Mouse (Mus musculus) MEL (cell line): ENCODE results near the gene Hps5. TPM values are rescaled to one million over a fixed set of nuclear protein-coding genes. Genes with fewer than 3 reads are reported as not detected.

ENCODE experiments used
- DNase-seq: peaks from one replicate; pipeline ENCODE4 v3.0.0; 2011; ENCODE audit warnings: low read depth, low spot score
- H3K27ac ChIP-seq: 2 replicates; pipeline ENCODE4 v1.5.1; 2012; ENCODE audit warnings: low read depth, mild to moderate bottlenecking, control low read depth, low read length, moderate library complexity; ENCODE audit not compliant: control insufficient read depth
- H3K27me3 ChIP-seq, 2 experiments: fragments of 150-350 bp in 1 of 2; sonication (generic) in 1 of 2; 2 replicates each; pipeline ENCODE4 v1.6.1; 2012; ENCODE audit warnings: low read length in 2 of 2, mild to moderate bottlenecking in 2 of 2, improper control_type of control experiment in 1 of 2, moderate library complexity in 1 of 2; ENCODE audit not compliant: insufficient read depth in 2 of 2, control insufficient read depth in 1 of 2
- H3K36me3 ChIP-seq, 2 experiments: 2 replicates each; pipeline ENCODE4 v1.6.1; 2012 to 2014; ENCODE audit warnings: low read length in 2 of 2, improper control_type of control experiment in 1 of 2, inconsistent platforms in 1 of 2, mild to moderate bottlenecking in 1 of 2; ENCODE audit not compliant: insufficient read depth in 2 of 2, control insufficient read depth in 1 of 2
- H3K4me1 ChIP-seq, 2 experiments: fragments of 150-350 bp in 1 of 2; sonication (generic) in 1 of 2; 2 replicates each; pipeline ENCODE4 v1.6.1; 2012; ENCODE audit warnings: low read length in 2 of 2, improper control_type of control experiment in 1 of 2, mild to moderate bottlenecking in 1 of 2; ENCODE audit not compliant: insufficient read depth in 2 of 2, control insufficient read depth in 1 of 2
- H3K4me3 ChIP-seq, 2 experiments: fragments of 150-350 bp in 1 of 2; sonication (generic) in 1 of 2; 2 replicates each; pipeline ENCODE4 v1.5.1; 2012; ENCODE audit warnings: low read depth in 2 of 2, low read length in 2 of 2, mild to moderate bottlenecking in 2 of 2, moderate library complexity in 2 of 2, control low read depth in 1 of 2, improper control_type of control experiment in 1 of 2; ENCODE audit not compliant: control insufficient read depth in 1 of 2, insufficient read depth in 1 of 2
- H3K79me2 ChIP-seq: 2 replicates; pipeline ENCODE4 v1.6.1; 2012; ENCODE audit warnings: mild to moderate bottlenecking, low read length, moderate library complexity; ENCODE audit not compliant: control insufficient read depth, poor library complexity, insufficient read depth
- H3K9ac ChIP-seq: 2 replicates; pipeline ENCODE4 v1.6.1; 2012; ENCODE audit warnings: low read depth, mild to moderate bottlenecking, control low read depth, low read length, moderate library complexity; ENCODE audit not compliant: control insufficient read depth, poor library complexity, severe bottlenecking
- H3K9me3 ChIP-seq: fragments of 150-350 bp; sonication (generic); replicated peaks from 2 replicates; pipeline ENCODE4 v1.6.1; 2012; ENCODE audit warnings: mild to moderate bottlenecking, low read length, improper control_type of control experiment, moderate library complexity; ENCODE audit not compliant: insufficient read depth
- BHLHE40 ChIP-seq: IDR thresholded peaks from 2 replicates; pipeline ENCODE4 v1.6.1; 2012; ENCODE audit warnings: low read depth, mild to moderate bottlenecking, inconsistent platforms, low read length, improper control_type of control experiment, borderline replicate concordance
- CHD1 ChIP-seq: IDR thresholded peaks from 2 replicates; pipeline ENCODE4 v1.6.1; 2012; ENCODE audit warnings: low read depth, mild to moderate bottlenecking, inconsistent platforms, low read length, improper control_type of control experiment
- CHD2 ChIP-seq: IDR thresholded peaks from 2 replicates; pipeline ENCODE4 v1.6.1; 2011; ENCODE audit warnings: low read length, improper control_type of control experiment
- CTCF ChIP-seq, 3 experiments: IDR thresholded peaks in 2 of 3; conservative IDR thresholded peaks in 1 of 3; 2 replicates each; pipeline ENCODE4 v1.5.1; 2011 to 2012; ENCODE audit warnings: low read length in 3 of 3, low read depth in 2 of 3, mild to moderate bottlenecking in 2 of 3, improper control_type of control experiment in 1 of 3, inconsistent platforms in 1 of 3, mixed read lengths in 1 of 3, moderate library complexity in 1 of 3; ENCODE audit not compliant: control insufficient read depth in 1 of 3, insufficient read depth in 1 of 3, poor library complexity in 1 of 3, severe bottlenecking in 1 of 3
- ELF1 ChIP-seq: IDR thresholded peaks from 2 replicates; pipeline ENCODE4 v1.6.1; 2014; ENCODE audit warnings: low read depth, mild to moderate bottlenecking, inconsistent platforms, low read length, improper control_type of control experiment, moderate library complexity
- EP300 ChIP-seq, 2 experiments: IDR thresholded peaks; 2 replicates each; pipeline ENCODE4 v1.6.1; 2011; ENCODE audit warnings: improper control_type of control experiment in 2 of 2, low read length in 2 of 2, low read depth in 1 of 2, mild to moderate bottlenecking in 1 of 2
- ETS1 ChIP-seq: IDR thresholded peaks from 2 replicates; pipeline ENCODE4 v1.6.1; 2012; ENCODE audit warnings: low read depth, mild to moderate bottlenecking, inconsistent platforms, low read length, improper control_type of control experiment, moderate library complexity
- GATA1 ChIP-seq: IDR thresholded peaks from 2 replicates; pipeline ENCODE4 v1.6.1; 2011; ENCODE audit warnings: low read depth, low read length, improper control_type of control experiment
- JUND ChIP-seq: IDR thresholded peaks from 2 replicates; pipeline ENCODE4 v1.6.1; 2011; ENCODE audit warnings: low read depth, mild to moderate bottlenecking, improper control_type of control experiment, low read length
- MAX ChIP-seq: IDR thresholded peaks from 2 replicates; pipeline ENCODE4 v1.6.1; 2011; ENCODE audit warnings: low read length, improper control_type of control experiment
- MAZ ChIP-seq: IDR thresholded peaks from 2 replicates; pipeline ENCODE4 v1.6.1; 2012; ENCODE audit warnings: low read depth, mild to moderate bottlenecking, inconsistent platforms, low read length, improper control_type of control experiment
- MEF2A ChIP-seq: IDR thresholded peaks from 2 replicates; pipeline ENCODE4 v1.6.1; 2014; ENCODE audit warnings: low read depth, mild to moderate bottlenecking, inconsistent platforms, low read length, improper control_type of control experiment; ENCODE audit not compliant: poor library complexity, insufficient replicate concordance, severe bottlenecking; ENCODE audit errors: extremely low read depth
- MXI1 ChIP-seq: IDR thresholded peaks from 2 replicates; pipeline ENCODE4 v1.6.1; 2011; ENCODE audit warnings: mild to moderate bottlenecking, low read depth, low read length, improper control_type of control experiment
- MYB ChIP-seq: IDR thresholded peaks from 2 replicates; pipeline ENCODE4 v1.6.1; 2011; ENCODE audit warnings: mild to moderate bottlenecking, low read depth, low read length, improper control_type of control experiment
- MYC ChIP-seq: IDR thresholded peaks from 2 replicates; pipeline ENCODE4 v1.6.1; 2011; ENCODE audit warnings: low read depth, mild to moderate bottlenecking, low read length, improper control_type of control experiment, moderate library complexity
- NELFE ChIP-seq: IDR thresholded peaks from 2 replicates; pipeline ENCODE4 v1.6.1; 2011; ENCODE audit warnings: low read depth, low read length, improper control_type of control experiment
- NRF1 ChIP-seq: IDR thresholded peaks from 2 replicates; pipeline ENCODE4 v1.6.1; 2014; ENCODE audit warnings: low read depth, mild to moderate bottlenecking, inconsistent platforms, low read length, improper control_type of control experiment, moderate library complexity; ENCODE audit not compliant: poor library complexity, insufficient read depth, severe bottlenecking
- POLR2A ChIP-seq, 2 experiments: IDR thresholded peaks; 2 replicates each; pipeline ENCODE4 v1.6.1; 2011 to 2012; ENCODE audit warnings: low read length in 2 of 2, mild to moderate bottlenecking in 2 of 2, control low read depth in 1 of 2, improper control_type of control experiment in 1 of 2, low read depth in 1 of 2, moderate library complexity in 1 of 2; ENCODE audit not compliant: control insufficient read depth in 1 of 2, insufficient read depth in 1 of 2, poor library complexity in 1 of 2
- POLR2AphosphoS5 ChIP-seq: IDR thresholded peaks from 2 replicates; pipeline ENCODE4 v1.6.1; 2012; ENCODE audit warnings: low read depth, borderline replicate concordance, mild to moderate bottlenecking, inconsistent platforms, low read length, moderate library complexity, mixed read lengths
- RCOR1 ChIP-seq: IDR thresholded peaks from 2 replicates; pipeline ENCODE4 v1.6.1; 2012; ENCODE audit warnings: low read depth, mild to moderate bottlenecking, inconsistent platforms, low read length, improper control_type of control experiment
- SIN3A ChIP-seq: IDR thresholded peaks from 2 replicates; pipeline ENCODE4 v1.6.1; 2012; ENCODE audit warnings: low read length, improper control_type of control experiment, inconsistent platforms
- TAL1 ChIP-seq: IDR thresholded peaks from 2 replicates; pipeline ENCODE4 v1.6.1; 2012; ENCODE audit warnings: mild to moderate bottlenecking, inconsistent platforms, low read length, moderate library complexity, mixed read lengths
- TBP ChIP-seq: IDR thresholded peaks from 2 replicates; pipeline ENCODE4 v1.8.0; 2011; ENCODE audit warnings: low read depth, low read length, improper control_type of control experiment
- TCF12 ChIP-seq: IDR thresholded peaks from 2 replicates; pipeline ENCODE4 v1.6.1; 2014; ENCODE audit warnings: low read depth, mild to moderate bottlenecking, inconsistent platforms, low read length, improper control_type of control experiment, moderate library complexity
- UBTF ChIP-seq: IDR thresholded peaks from 2 replicates; pipeline ENCODE4 v1.6.1; 2012; ENCODE audit warnings: low read depth, mild to moderate bottlenecking, inconsistent platforms, low read length, improper control_type of control experiment, moderate library complexity, borderline replicate concordance; ENCODE audit not compliant: insufficient read depth
- USF1 ChIP-seq: IDR thresholded peaks from 2 replicates; pipeline ENCODE4 v1.6.1; 2014; ENCODE audit warnings: low read depth, mild to moderate bottlenecking, inconsistent platforms, low read length, improper control_type of control experiment, moderate library complexity
- ZC3H11A ChIP-seq: IDR thresholded peaks from 2 replicates; pipeline ENCODE4 v1.6.1; 2012; ENCODE audit warnings: low read depth, mild to moderate bottlenecking, inconsistent platforms, low read length, improper control_type of control experiment
- ZKSCAN1 ChIP-seq: IDR thresholded peaks from 2 replicates; pipeline ENCODE4 v1.6.1; 2012; ENCODE audit warnings: low read depth, mild to moderate bottlenecking, inconsistent platforms, low read length, improper control_type of control experiment, moderate library complexity
- ZNF384 ChIP-seq: IDR thresholded peaks from 2 replicates; pipeline ENCODE4 v1.6.1; 2012; ENCODE audit warnings: low read depth, mild to moderate bottlenecking, inconsistent platforms, low read length, improper control_type of control experiment
- polyA plus RNA-seq, 2 experiments: library from polyadenylated mRNA; stranded (reverse) in 1 of 2; unstranded in 1 of 2; fragments of >175 nt in 1 of 2; fragments of >200 nt in 1 of 2; gene quantifications; 2 replicates each; pipeline versions ENCODE4 v1.2.1 to v1.2.4; 2012; ENCODE audit warnings: low replicate concordance in 2 of 2, low read depth in 1 of 2; ENCODE audit not compliant: insufficient read length in 2 of 2, insufficient read depth in 1 of 2, missing spikeins in 1 of 2
- total RNA-seq: library from RNA; depleted of rRNA; stranded (reverse); fragments of 300-350 nt; gene quantifications from 2 replicates; pipeline ENCODE4 v1.2.3, GENCODE M21; 2012

Hps5 gene
- total and polyA plus RNA-seq, 3 experiments: 19.3 to 20.2 TPM; not detected in 1

DNA sequence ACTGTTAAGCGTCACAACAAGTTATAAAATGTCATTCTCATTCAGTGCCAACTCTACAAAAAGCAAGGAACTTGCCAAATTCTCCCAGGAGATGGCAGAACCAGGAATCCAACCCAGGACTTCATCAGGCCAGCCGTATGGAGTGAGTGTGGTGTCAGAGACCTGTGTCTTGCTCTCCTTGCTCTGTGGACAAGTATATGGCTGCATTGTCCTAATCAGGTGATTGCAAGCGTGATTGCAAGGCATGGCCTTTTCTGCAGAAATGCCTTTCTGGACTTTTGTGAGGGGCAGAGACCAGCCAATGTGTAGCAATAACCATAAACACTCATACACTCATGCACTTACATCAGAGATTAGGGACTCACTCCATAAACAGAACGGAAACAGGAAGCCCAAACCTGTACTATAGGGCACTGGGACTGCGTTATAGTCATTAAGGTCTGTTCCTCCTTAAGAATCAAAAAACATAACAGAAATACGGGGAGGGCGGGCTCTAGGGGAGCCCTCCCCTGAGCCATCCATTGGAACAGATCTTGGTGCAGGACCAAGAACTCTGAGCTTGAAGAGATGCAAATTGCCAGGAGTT, 37.9 kb upstream of the Hps5 start:
- Histone ChIP-seq H3K9me3 (no peaks in the 10 kb centered on the region), H3K79me2 (no peaks in the 10 kb centered on the region), H3K27ac (peak overlapping the region; percentile 65), H3K4me3 (no peak overlapping the region), H3K36me3 (peaks cover 0 to 20% of the 10 kb centered on the region in 2 experiments; a peak in 2 of 4 replicates)
- TF ChIP-seq JUND (0 out of 2 replicates have a peak, but pooled peaks have one; percentile 25), NELFE (no peak), ZKSCAN1 (no peak), CHD2 (no peak), POLR2AphosphoS5 (no peak), ELF1 (peak; percentile 61), USF1 (0 out of 2 replicates have a peak, but pooled peaks have one; percentile 1)
- TF ChIP-seq, all 39 proteins: peak for 3
- H3K9ac ChIP-seq: peak overlapping the region; percentile 23; the same call in 1 of the 2 replicates
- peak; percentile 69 for DNase-seq
- no peaks in the 10 kb centered on the region for H3K27me3 ChIP-seq
- H3K4me1 ChIP-seq: peaks cover 21 to 40% of the 10 kb centered on the region in 2 experiments

DNA sequence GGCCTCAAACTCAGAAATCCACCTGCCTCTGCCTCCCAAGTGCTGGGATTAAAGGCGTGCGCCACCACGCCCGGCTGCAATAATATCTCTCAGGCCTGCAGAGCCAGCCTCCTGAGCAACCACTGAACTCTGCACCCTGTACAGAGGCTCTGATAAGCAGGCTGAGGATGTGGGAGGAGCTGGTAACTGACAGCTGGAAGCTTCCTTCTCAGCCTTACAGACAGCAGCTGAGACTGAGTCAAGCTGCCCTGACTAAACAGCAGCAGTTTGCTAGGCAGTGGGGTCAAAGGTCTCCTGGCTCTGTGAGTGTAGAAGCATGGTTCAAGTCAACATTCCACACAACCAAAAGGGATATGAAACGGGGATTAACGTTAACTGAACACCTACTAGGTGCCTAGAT, 37.4 kb upstream of the Hps5 start:
- Histone ChIP-seq H3K4me3 (no peak overlapping the region), H3K9ac (peak overlapping the region; percentile 23; the same call in 1 of the 2 replicates), H3K4me1 (peaks cover 21 to 40% of the 10 kb centered on the region in 2 experiments), H3K79me2 (no peaks in the 10 kb centered on the region), H3K36me3 (peaks cover 0 to 20% of the 10 kb centered on the region in 2 experiments; a peak in 2 of 4 replicates), H3K27me3 (no peaks in the 10 kb centered on the region), H3K27ac (peak overlapping the region; percentile 65), H3K9me3 (no peaks in the 10 kb centered on the region)
- DNase-seq: peak; percentile 96
- TF ChIP-seq NRF1 (0 out of 2 replicates have a peak, but pooled peaks have one; percentile 33), CHD1 (0 out of 2 replicates have a peak, but pooled peaks have one; percentile 62), MAZ (no peak; the same call in 1 of the 2 replicates), BHLHE40 (peak; percentile 58; the same call in 1 of the 2 replicates), MXI1 (peak; percentile 89), CHD2 (no peak), GATA1 (peak; percentile 73), POLR2A (IDR thresholded peaks at IDR 0.05; ENCODE audit: control insufficient read depth in 1 of 2, insufficient read depth in 1 of 2, low read depth in 1 of 2, low read length in 2 of 2, poor library complexity in 1 of 2) (peak in 1 of 2 experiments; percentile 56; a peak in 1 of 4 replicates), ETS1 (peak; percentile 98), MEF2A (no peak), CTCF (IDR thresholded peaks at IDR 0.05 in 2 of 3, conservative IDR thresholded peaks at IDR 0.05 in 1 of 3; ENCODE audit: control insufficient read depth in 1 of 3, insufficient read depth in 1 of 3, low read depth in 2 of 3, low read length in 3 of 3, poor library complexity in 1 of 3, severe bottlenecking in 1 of 3) (no peak), ZC3H11A (peak; percentile 4; the same call in 1 of the 2 replicates), TAL1 (peak; percentile 51), JUND (no peak), MAX (peak; percentile 67), ZNF384 (no peak), ELF1 (peak; percentile 30; the same call in 1 of the 2 replicates), UBTF (0 out of 2 replicates have a peak, but pooled peaks have one; percentile 25), TBP (peak; percentile 82), MYC (peak; percentile 52; the same call in 1 of the 2 replicates), SIN3A (peak; percentile 93), TCF12 (peak; percentile 74; the same call in 1 of the 2 replicates), NELFE (peak; percentile 42; the same call in 1 of the 2 replicates), EP300 (IDR thresholded peaks at IDR 0.05; ENCODE audit: low read depth in 1 of 2, low read length in 2 of 2) (peak; percentile 68 to 84), MYB (0 out of 2 replicates have a peak, but pooled peaks have one; percentile 42), RCOR1 (peak; percentile 68)
